Mouse (Mus musculus): ENCODE results near the gene Ppm1k.
"Not testable (repeated sequence)": the region's sequence is repeated elsewhere in the genome, so short reads cannot be mapped to it uniquely, and the experiment has no call there.

Ppm1k gene

DNA sequence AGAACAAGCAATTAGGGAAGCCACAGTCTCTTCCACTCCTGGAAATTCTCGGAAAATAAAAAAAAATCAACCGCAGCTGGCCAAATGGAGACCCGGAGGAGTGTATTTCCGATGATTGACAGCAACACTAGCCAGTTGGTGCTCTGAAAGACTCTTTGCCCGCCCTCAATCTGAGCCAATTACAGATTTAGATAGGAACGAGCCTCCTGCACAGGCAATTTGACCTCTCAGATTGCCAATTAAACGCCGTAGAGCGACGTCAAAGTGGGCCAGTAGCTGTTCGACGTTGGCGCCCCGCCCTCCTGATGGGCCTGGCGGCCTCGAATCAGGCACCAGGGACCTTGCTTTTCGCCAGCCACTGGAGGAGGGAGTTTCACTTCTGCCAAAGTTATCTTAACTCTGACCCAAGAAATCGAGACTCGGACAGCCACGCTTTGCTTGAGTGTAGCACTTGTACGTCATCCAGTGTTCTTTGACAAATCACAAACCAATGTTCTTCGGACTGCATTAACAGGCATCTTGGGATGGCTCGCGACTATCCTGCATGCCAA, at the start of gene Ppm1k:
Gene Ppm1k, minus strand, starts transcription at position 83 of the 551 bp plus-strand sequence.
- DNase-seq (ENCODE audit: extremely low spot score): peak; percentile 94

DNA sequence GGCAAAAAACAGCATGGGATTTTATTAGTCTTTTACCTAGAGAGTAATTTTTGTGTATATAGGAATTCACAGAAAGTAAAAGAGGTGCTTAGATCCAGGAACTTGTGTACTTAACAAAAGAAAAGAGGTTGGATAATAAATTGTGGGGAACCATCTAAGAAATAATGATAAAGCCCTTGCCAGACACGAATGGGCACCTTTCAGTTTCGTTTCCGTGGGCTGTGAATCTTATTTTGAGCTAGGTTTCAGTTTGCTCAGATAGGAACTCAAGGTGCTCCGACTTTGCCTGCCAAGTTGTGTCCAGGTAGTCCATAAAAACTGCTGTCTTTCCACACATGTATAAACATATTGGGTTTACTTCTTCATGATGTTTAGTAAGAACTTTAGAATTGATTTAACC, 47.1 kb upstream of the Ppm1k start:
- DNase-seq (ENCODE audit: extremely low spot score): no peak

DNA sequence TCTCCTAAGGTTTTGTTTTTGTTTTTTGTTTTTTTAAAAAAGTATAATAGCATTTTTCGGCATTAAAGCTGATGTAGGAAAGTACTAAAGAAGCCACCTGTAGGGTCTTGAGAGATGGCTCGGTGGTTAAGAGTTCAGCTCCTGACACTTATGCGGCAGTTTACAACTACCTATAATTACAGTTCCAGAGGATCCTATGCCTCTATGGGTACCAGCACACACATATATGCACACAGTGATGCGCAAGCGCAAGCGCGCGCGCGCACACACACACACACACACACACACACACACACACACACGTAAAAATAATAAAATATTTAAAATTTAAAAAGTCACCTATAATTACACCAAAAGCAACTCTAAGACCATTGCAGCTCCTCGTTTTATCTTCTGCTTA, 46.3 kb upstream of the Ppm1k start:
- DNase-seq (ENCODE audit: extremely low spot score): no peak

DNA sequence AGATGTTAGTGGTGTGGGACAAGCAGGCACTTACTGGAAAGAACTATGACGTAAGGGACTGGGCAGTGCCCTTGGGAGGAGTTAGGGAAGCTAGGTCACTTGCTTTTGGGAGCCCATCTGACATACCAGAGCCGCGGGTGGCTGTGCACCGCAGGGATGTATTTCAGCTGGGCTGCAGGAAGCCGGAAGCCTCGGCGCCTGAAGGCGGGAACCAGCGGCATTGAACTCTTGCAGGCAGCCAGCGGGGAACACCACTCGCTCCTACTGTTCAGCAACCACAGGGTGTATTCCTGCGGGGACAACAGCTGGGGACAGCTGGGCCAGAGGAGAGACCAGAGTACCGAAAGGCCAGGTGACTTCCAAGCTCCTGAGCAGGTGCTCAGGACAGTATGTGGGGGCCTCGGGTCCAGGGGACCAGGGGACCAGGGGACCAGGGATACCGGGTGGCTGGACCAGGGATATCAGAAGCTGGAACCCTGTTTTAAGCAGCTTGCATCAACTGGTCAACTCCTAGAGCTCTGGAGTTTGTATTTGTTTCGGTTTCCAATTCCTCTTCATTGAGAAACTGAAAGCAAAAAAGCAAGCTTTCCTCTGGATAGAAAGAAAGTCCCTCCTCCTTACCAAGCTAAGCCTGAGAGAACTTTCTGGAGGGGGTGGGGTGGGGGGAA, 45.7 kb upstream of the Ppm1k start, which contains the start of gene Herc6:
Gene Herc6, plus strand, starts transcription at position 120 of the 668 bp plus-strand sequence.
- DNase-seq (ENCODE audit: extremely low spot score): peak; percentile 60

- DNase-seq (ENCODE audit: extremely low spot score): no peak
Measured at GRCm38 (mm10) chr6:57571587-57571986, 36.3 kb upstream of the Ppm1k start.

DNA sequence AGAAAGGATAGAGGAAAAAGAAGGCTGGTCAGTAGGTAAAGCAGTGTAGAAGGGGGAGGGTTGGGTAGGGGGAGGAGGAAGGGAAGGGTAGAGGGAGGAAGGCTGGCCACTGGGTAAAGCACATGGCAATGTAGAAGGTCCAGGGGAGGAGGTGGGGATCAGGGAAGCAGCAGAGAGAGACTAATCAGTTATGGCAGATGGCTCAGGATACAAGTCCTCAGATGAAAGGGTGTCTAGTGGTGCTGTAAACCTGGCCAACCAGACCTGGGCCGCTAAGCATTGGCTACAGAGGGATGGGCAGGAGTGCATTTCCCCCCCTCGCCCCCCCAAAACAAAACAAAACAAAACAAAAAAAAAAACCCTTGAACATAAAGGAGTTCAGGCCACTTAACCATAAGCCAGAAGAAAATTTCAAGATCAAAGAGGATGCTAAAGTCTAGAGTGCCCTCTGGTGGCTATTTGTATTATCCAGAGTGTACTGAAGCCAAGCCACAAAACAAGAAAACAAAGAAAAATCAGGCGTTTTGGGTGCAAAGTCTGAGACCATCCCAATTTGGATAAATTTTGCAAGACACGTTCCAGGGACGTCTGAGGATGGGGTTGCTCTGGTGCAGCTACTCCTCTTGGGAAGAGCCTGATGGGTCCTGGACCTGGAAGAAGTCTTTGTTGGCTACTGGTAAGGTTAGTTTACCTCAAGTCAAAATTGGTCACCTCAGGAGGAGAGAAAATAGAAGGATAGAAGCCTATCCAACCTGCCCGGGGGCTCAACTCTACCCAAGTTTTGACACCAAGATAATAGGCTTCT, 35.1 kb upstream of the Ppm1k start:
- peak; percentile 66 for DNase-seq (ENCODE audit: extremely low spot score)

- DNase-seq (ENCODE audit: extremely low spot score): no peak
Measured at GRCm38 (mm10) chr6:57567630-57568029, 32.4 kb upstream of the Ppm1k start.

GRCm38 (mm10) chr6:57565452-57565851, 30.2 kb upstream of the Ppm1k start:
- DNase-seq (ENCODE audit: extremely low spot score): no peak

GRCm38 (mm10) chr6:57563454-57563853, 28.2 kb upstream of the Ppm1k start:
- DNase-seq (ENCODE audit: extremely low spot score): no peak

- no peak for DNase-seq (ENCODE audit: extremely low spot score)
Measured at GRCm38 (mm10) chr6:57557796-57558317, 22.6 kb upstream of the Ppm1k start.

GRCm38 (mm10) chr6:57551211-57551796, 16.0 kb upstream of the Ppm1k start:
- DNase-seq (ENCODE audit: extremely low spot score): no peak

DNA sequence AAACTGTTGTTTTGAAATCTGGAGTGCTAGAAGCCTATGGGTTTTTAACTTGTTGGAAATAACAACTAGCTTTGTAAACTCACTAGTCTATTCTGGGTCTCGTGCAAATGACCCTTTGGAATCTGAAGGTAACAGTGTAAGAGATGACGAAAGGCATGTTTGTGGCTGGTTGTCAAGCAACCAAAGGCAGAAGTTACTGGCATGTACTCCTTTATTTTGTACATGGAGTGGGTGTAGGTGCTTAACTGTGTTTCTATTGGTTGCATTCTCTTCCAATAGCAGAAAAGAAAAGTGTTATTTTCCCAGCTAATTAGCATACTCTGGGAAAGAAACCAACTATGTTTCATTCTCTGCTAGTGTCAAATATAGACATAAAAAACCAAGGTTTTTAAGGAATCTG, 9.6 kb upstream of the Ppm1k start:
- no peak for DNase-seq (ENCODE audit: extremely low spot score)

GRCm38 (mm10) chr6:57543591-57543990, 8.3 kb upstream of the Ppm1k start:
- not testable (repeated sequence) for DNase-seq (ENCODE audit: extremely low spot score)

GRCm38 (mm10) chr6:57541737-57542335, 6.6 kb upstream of the Ppm1k start:
- DNase-seq (ENCODE audit: extremely low spot score): no peak

GRCm38 (mm10) chr6:57540950-57541498, 5.8 kb upstream of the Ppm1k start:
- DNase-seq (ENCODE audit: extremely low spot score): no peak

DNA sequence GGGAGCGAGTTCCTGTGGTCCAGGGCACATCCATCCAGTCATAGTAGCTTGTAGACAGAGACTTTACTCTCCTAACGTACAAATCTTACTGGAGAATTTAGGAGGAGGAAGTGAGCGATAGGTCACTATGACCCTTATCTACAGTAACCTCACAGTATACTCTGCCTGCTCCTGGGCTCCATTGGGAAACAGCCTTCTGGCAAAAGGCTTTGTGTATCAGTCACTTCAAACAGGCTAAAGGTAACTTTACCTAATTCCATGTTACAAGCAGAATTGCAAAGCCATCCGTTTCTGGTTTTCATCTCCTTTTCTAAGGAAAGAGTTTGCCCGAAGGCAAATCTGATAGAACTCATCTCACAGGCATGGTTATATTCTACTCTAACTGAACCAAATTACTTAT, 2.6 kb upstream of the Ppm1k start:
- DNase-seq (ENCODE audit: extremely low spot score): no peak

DNA sequence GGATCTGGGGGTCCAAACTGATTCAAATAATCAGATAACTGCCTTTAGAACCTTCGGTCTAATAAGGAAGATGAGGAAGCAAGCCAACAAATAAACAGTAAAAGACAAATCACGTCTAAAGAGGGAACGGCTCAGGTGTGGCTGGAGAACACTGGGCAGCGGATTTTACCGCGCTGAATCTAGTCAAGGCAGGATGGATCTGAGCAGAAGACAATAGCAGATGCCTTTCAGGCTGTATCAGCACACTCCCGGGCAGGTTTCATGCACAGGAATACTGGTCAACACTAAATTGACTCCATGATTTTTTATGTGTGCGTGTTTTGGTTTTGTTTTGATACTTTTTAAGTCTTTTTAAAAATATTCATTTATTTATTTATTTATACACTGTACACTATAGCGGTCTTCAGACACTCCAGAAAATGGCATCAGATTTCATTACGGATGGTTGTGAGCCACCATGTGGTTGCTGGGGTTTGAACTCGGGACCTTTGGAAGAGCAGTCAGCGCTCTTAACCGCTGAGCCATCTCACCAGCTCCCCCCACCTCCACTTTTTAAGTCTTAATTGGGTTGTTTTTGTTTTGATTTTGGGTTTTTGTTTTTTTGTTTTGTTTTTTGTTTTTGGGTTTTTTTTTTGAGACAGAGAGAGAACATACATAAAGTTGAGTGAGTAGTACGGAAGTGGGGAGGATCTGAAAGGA, 852 bp upstream of the Ppm1k start:
- DNase-seq (ENCODE audit: extremely low spot score): no peak

- DNase-seq (ENCODE audit: extremely low spot score): peak; percentile 69
Measured at GRCm38 (mm10) chr6:57534611-57535286, 519 bp downstream of the Ppm1k start.

DNA sequence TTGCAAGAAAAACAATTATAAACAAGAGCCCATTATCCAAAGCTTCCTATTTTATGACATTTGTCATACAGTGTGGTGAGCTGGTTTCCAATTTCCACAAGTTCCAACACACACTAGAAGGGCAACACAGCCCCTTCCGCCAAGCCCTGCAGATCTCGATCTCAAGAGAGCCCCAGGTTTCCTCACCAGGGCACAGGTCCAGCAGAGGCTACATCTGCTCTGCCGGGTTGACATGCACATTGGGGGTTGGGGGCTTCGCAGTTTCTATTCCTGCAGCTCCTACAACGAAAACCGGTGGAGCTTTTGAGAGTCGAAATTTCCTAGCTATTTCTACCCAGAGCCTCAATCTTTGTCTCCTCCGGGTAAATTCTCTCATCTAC, 1.0 kb downstream of the Ppm1k start:
- DNase-seq (ENCODE audit: extremely low spot score): no peak

DNA sequence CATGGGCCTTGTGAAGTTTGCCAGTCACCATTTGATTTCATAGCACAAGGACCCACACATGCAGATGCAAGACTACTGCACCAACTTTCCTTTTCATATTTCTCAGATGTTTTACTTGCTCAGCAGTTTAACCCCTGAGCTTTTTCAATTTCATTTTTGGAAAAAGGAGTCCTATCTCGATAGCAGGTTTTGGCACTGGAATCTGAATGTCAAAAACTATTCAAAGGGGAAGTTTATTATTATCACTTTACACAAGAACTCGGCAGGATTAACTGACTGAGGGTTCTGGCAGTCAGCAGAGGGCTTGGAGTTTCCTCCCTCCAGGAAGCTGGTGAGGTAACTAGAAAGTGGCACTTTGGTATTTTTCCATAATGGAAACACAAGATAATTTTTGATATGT, 1.9 kb downstream of the Ppm1k start:
- no peak for DNase-seq (ENCODE audit: extremely low spot score)
